Mouse (Mus musculus): Measurements from ENCODE around the gene Camta1.

- TF ChIP-seq CTCF (conservative IDR thresholded peaks at IDR 0.05; ENCODE audit: low read length) (no peak), POU5F1 (IDR thresholded peaks at IDR 0.05; ENCODE audit: borderline replicate concordance, low read length) (no peak)
Observed at GRCm38 (mm10) chr4:151471886-151472285, 389.8 kb downstream of the Camta1 start.
